Mouse (Mus musculus): Measurements from ENCODE around the gene Fbxl3. TPM values are rescaled to one million over a fixed set of nuclear protein-coding genes. Genes with fewer than 3 reads are reported as not detected.

Fbxl3 gene
- total RNA-seq, 2 experiments from 2014 or later = 66.6 to 80.9 TPM

GRCm38 (mm10) chr14:103046677-103047076 lies 52.7 kb downstream of the Fbxl3 start, which contains the start of gene Acod1:
Gene Acod1, plus strand, starts transcription at chr14:103046977.
- DNase-seq (ENCODE audit: low spot score in 2 of 2) = no peak

GRCm38 (mm10) chr14:103037016-103037415 lies 62.4 kb downstream of the Fbxl3 start:
- DNase-seq (ENCODE audit: low spot score in 2 of 2) = no peak

GRCm38 (mm10) chr14:103034076-103034475 lies 65.3 kb downstream of the Fbxl3 start:
- DNase-seq (ENCODE audit: low spot score in 2 of 2) = no peak

- no peak for DNase-seq (ENCODE audit: low spot score in 2 of 2)
These were observed 66.0 kb downstream of the Fbxl3 start for GRCm38 (mm10) chr14:103033271-103033823.

Other genes with a start within 250 kb of the Fbxl3 start
- 100 to 1,000 TPM in 1 of 2 experiments, 10 to 100 TPM in 1; 90.5 to 105 TPM for gene Kctd12, start 116.9 kb downstream of the Fbxl3 start, total RNA-seq (2021)
- not detected for gene Acod1, start 52.6 kb downstream of the Fbxl3 start, total RNA-seq (2021)
- 1 to 10 TPM; 6.5 to 6.9 TPM for gene Cln5, start 29.4 kb downstream of the Fbxl3 start, total RNA-seq (2021)
- 100 to 1,000 TPM; 150 TPM for gene Mycbp2, start 247.2 kb upstream of the Fbxl3 start, total RNA-seq (2021)